Mouse (Mus musculus) liver, embryonic 13.5 days (tissue): ENCODE data around the gene Rbm5. TPM values are rescaled to one million over a fixed set of nuclear protein-coding genes. Genes with fewer than 3 reads are reported as not detected.

Source experiments
- ATAC-seq: fragments of 200-750 bp; cut with Nextera tagmentation; 2 replicates; pipeline ENCODE4 v1.8.0; 2017; ENCODE audit warnings: low read depth, mild to moderate bottlenecking, moderate number of reproducible peaks, moderate library complexity
- DNase-seq: peaks from one replicate; pipeline ENCODE4 v3.0.0; 2022
- H3K27ac ChIP-seq: fragments of 300-500 bp; sonication (generic); 2 replicates; pipeline ENCODE4 v1.5.1; 2015; ENCODE audit warnings: moderate library complexity, mild to moderate bottlenecking, inconsistent platforms
- H3K27me3 ChIP-seq: fragments of 300-500 bp; sonication (generic); 2 replicates; pipeline ENCODE4 v1.6.1; 2015; ENCODE audit warnings: mild to moderate bottlenecking, inconsistent platforms
- H3K36me3 ChIP-seq: fragments of 300-500 bp; sonication (generic); 2 replicates; pipeline ENCODE4 v1.6.1; 2015; ENCODE audit warnings: mild to moderate bottlenecking, inconsistent platforms
- H3K4me1 ChIP-seq: fragments of 300-500 bp; sonication (generic); replicated peaks from 2 replicates; pipeline ENCODE4 v1.6.1; 2015; ENCODE audit warnings: inconsistent platforms
- H3K4me2 ChIP-seq: fragments of 300-500 bp; sonication (generic); 2 replicates; pipeline ENCODE4 v1.6.1; 2015; ENCODE audit warnings: inconsistent platforms, mild to moderate bottlenecking, moderate library complexity
- H3K4me3 ChIP-seq: fragments of 300-500 bp; sonication (generic); replicated peaks from 2 replicates; pipeline ENCODE4 v1.5.1; 2015; ENCODE audit warnings: mild to moderate bottlenecking, inconsistent platforms
- H3K9ac ChIP-seq: fragments of 300-500 bp; sonication (generic); 2 replicates; pipeline ENCODE4 v1.6.1; 2015; ENCODE audit warnings: mild to moderate bottlenecking, inconsistent platforms
- H3K9me3 ChIP-seq: fragments of 300-500 bp; sonication (generic); replicated peaks from 2 replicates; pipeline ENCODE4 v1.6.1; 2016; ENCODE audit warnings: inconsistent platforms
- WGBS: fragments of 180-500 bp; shearing (Covaris S2); methylation state at CpG from one replicate; pipeline ENCODE4 v1.1.7; 2015; ENCODE audit not compliant: insufficient replicate concordance; 5-methylcytosine and 5-hydroxymethylcytosine counted together
- polyA plus RNA-seq: library from polyadenylated mRNA; unstranded; fragments of >200 nt; fragmentation: Nextera tagmentation; extraction: Ambion mirVana; gene quantifications from 2 replicates; pipeline ENCODE4 v1.2.1, GENCODE M21; 2015

Rbm5 gene
- polyA plus RNA-seq, 1 experiment from 2014 or later = 64.7 TPM

DNA sequence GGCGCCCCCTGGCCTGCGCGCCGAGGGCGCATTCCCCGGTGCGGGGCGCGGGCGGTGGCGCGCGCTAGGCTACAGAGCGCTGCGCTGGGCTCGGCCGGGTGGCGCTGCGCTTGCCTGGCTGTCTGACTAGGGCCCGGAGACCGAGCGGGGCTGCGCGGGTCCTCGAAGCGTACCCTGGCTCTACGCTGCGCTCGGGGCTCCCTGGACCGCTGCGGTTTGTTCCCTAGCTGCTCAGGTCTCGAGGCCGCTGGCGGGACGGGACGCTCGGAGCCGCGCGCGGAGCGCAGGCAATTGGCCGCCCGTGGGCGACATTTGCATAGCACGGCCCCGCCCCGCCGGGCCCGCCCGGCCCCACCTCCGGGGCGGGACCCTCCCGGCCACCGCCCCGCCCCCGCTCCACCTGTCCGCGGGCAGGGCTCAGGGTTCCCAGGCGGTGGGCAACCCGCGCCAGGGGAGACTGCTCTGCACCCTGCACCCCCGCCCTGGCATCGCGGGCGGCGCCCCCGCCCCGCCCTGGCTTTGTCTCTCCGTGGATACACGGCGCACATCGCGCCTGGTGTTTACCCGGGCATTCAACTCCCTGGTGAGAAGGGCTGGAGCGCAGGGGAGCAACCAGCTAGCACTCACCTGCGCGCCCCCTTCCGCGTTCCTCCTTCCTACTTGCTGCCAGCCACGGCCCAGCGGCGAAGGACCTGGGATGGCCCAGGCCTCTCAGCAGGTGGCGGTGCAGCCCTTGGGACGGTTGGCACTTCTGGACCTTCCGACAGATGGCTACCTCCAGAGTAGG is 60.9 kb downstream of the Rbm5 start, which contains the start of gene Sema3f:
TSS of gene Sema3f (minus strand) at position 779 of the 787 bp plus-strand sequence.
- Histone ChIP-seq H3K4me2 (peak within 1 kb of the TSS; percentile 87), H3K27ac (no peak within 1 kb of the TSS), H3K4me3 (peak within 1 kb of the TSS; percentile 63), H3K9me3 (no peaks in the 10 kb centered on the region), H3K9ac (peak within 1 kb of the TSS; percentile 61), H3K36me3 (no peaks in the 10 kb centered on the region), H3K27me3 (peaks cover 96% of the 10 kb centered on the region), H3K4me1 (peaks cover 44% of the 10 kb centered on the region)
- DNase-seq = peak; percentile 64
- peak; percentile 86 for ATAC-seq
- 2% methylated on average over 84 of the region's 86 CpGs for WGBS

DNA sequence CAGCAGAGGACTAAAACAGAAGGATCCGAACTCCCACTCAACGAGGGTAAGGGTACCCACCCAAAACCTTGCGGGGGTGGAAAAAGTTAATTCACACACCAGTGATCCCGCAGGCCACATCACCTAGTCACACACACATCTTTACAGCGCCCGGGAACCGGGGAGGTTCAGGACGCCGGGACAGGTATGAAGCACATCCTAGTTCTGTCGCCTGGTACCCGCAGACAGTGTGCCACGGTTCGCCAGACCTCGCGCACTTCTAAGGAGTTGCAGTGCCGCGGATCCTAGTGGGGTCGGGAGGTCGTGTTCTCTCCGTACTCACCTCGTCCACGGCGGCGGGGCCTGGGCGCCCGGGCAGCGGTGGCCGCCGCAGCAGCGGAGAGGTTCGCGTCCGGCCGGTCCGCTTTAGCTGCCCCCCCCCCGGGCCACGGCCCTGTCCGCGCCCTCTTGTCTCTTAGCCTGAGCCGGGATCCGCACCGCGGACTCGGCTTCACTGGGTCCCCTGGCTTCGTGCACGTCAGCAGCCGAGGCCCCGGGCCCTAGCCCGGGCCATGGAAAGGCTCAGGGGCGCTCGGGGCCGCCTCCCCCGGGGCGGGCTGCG is 61.6 kb downstream of the Rbm5 start:
- H3K9me3 ChIP-seq = no peaks in the 10 kb centered on the region
- ATAC-seq = no peak
- no peak overlapping the region for H3K27ac ChIP-seq
- peaks cover 38% of the 10 kb centered on the region for H3K4me1 ChIP-seq
- H3K36me3 ChIP-seq = no peaks in the 10 kb centered on the region
- peak overlapping the region; percentile 61 for H3K9ac ChIP-seq
- H3K4me2 ChIP-seq = peak overlapping the region; percentile 87
- H3K27me3 ChIP-seq = peaks cover 96% of the 10 kb centered on the region
- WGBS = 1% methylated on average over 45 of the region's 55 CpGs
- DNase-seq = no peak
- H3K4me3 ChIP-seq = peak overlapping the region; percentile 63

DNA sequence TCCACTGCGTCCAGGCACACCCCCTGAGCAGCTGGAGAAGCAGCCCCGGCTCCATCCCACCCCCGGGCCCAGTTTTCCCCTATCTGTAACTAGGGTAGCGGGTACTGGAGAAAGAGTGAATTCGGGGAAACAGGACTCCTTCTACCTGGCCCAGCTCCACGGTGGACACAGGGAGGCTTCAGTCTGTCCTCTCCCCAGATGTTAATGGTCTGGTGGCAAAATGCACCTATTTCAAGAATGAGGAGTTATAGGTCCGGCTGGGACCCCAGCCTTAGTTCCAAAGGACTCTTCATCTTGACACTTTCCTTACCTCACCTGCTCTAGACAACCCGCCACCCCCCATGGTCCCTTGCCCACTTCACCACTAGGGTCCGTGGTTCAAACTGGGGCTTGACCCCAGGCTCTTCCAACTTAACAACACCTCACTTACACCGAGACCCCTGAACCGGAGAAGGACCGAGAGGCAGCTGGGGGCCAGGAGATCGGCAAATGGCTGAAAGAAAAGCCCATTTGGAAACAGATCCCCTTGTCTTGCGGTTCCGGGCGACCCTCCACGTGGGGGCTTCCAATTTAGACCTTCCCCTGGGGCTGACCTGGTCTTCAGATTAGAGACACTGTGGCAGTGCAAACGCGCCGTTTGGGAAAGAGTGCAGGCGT is 62.2 kb downstream of the Rbm5 start:
- 7% methylated on average over 21 of the region's 21 CpGs for WGBS
- no peak for DNase-seq
- no peak overlapping the region for H3K27ac ChIP-seq
- peaks cover 33% of the 10 kb centered on the region for H3K4me1 ChIP-seq
- H3K27me3 ChIP-seq = peaks cover 95% of the 10 kb centered on the region
- ATAC-seq = no peak
- peak overlapping the region; percentile 87 for H3K4me2 ChIP-seq
- H3K9ac ChIP-seq = peak overlapping the region; percentile 61
- no peaks in the 10 kb centered on the region for H3K9me3 ChIP-seq
- no peaks in the 10 kb centered on the region for H3K36me3 ChIP-seq
- H3K4me3 ChIP-seq = peak overlapping the region; percentile 63

DNA sequence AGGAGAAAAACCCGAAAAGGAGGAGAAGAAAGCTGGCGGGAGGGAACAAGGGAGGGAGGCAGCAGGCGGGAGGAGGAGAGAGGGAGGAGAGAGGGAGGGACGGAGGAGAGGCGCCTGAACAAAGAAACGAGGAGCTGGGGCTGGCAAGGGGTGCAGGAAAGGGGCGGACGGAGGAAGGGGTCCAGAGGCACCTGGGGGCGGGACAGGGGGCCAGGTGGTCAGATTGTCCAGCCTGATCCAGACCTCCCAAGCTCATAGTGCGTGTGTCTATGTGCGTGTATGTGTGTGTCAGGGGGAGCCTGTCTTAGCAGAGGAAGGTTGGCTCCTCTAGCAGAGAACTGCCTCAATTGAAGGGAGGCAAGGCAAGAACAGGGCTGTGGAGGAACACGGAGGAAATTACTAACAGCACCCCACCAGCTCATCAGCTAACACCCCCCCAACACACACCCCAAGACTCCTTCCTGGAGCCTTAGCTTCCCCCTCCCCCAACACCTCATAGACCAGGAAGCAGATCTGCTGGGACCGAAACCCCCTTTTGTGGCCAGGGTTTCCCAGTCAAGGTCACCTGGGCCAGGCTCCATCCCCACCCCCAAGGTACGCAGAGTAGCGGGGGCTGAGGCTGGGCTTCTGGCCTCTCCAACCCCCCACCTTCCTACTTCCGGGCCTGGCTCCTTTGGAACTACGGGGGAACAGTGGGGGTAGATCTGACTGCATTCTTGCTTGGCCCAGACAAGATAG is 62.9 kb downstream of the Rbm5 start:
- DNase-seq (no peak), ATAC-seq (no peak)
- Histone ChIP-seq H3K9ac (no peak overlapping the region; the same call in 1 of the 2 replicates), H3K4me3 (peak overlapping the region; percentile 63), H3K27me3 (peaks cover 90% of the 10 kb centered on the region), H3K36me3 (no peaks in the 10 kb centered on the region), H3K9me3 (no peaks in the 10 kb centered on the region), H3K27ac (no peak overlapping the region; the same call in 1 of the 2 replicates), H3K4me1 (peaks cover 32% of the 10 kb centered on the region), H3K4me2 (peak overlapping the region; percentile 87)
- WGBS = 5% methylated on average over 17 of the region's 17 CpGs

DNA sequence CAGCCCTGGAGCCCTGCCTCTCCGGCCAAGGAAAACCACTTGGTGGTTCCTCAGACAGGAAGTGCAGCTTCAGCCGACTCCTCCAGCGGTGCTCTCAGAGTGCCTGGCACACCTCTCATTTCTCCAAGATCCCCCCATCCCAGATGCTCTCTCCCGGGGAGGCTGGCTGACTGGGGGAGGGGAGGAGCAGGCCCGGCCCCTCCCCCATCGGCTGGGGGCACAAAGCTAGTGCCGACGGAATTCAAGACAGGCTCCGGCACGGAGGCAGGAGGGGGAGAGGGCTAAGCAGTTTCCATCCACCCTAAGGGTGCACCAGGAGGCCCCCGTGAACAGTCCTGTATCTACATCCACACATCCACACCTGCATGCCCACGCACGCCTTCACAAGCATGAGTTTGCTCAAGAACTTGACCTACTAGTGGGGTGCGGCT is 64.0 kb downstream of the Rbm5 start:
- H3K27me3 ChIP-seq = peaks cover 89% of the 10 kb centered on the region
- no peak for ATAC-seq
- H3K4me1 ChIP-seq = peaks cover 32% of the 10 kb centered on the region

DNA sequence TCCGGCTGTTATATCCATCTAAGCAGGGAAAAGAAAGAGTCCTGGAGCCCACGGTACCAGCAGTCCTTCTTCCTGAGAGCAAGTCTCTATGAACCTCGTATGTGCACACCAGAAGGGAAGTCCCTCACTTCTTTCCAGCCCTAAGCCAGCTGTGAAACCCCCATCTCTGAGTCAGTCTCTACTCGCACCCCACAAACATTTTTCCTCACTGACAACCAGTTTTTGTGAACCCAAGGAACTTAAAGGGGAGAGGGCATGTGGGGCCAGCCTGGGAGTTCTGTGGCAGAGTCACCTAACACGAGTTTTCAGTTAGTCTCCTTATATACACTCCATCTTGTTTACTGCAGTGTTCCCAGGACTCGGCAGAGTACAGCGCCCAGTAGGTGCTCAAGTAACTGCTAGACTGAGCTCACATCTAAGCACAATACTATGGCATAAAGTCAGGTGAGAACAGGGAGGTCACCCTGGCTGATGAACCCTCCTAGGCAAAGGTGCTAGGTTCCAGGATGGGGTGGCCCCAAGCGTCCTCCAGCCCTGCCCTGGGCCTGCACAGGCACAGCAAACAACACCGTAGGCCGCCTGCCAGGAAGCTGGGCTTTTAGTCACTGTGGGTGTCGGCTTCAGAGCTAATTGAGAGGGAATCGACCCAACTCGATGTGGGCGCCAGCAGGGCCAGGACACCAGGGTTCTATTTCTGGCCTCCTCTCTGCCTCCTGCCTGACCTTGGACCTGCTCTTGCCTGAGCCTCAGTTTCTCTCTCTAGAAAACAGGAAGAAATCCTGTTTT is 67.3 kb downstream of the Rbm5 start:
- ATAC-seq (no peak), DNase-seq (no peak)
- Histone ChIP-seq H3K9ac (no peak overlapping the region), H3K27ac (no peak overlapping the region), H3K27me3 (peaks cover 71% of the 10 kb centered on the region), H3K4me1 (peaks cover 24% of the 10 kb centered on the region), H3K4me2 (no peak overlapping the region), H3K4me3 (no peak overlapping the region), H3K9me3 (no peaks in the 10 kb centered on the region), H3K36me3 (no peaks in the 10 kb centered on the region)
- 50% methylated on average over 14 of the region's 14 CpGs for WGBS

More for the DNA sequence above, 64.0 kb downstream of the Rbm5 start:
- H3K9ac ChIP-seq = no peak overlapping the region
- peak overlapping the region; percentile 87 for H3K4me2 ChIP-seq
- WGBS = 5% methylated on average over 14 of the region's 14 CpGs
- H3K9me3 ChIP-seq = no peaks in the 10 kb centered on the region
- no peak for DNase-seq
- H3K4me3 ChIP-seq = 0 out of 2 replicates have a peak overlapping the region, but pooled peaks have one; percentile 12
- H3K27ac ChIP-seq = no peak overlapping the region
- H3K36me3 ChIP-seq = no peaks in the 10 kb centered on the region

DNA sequence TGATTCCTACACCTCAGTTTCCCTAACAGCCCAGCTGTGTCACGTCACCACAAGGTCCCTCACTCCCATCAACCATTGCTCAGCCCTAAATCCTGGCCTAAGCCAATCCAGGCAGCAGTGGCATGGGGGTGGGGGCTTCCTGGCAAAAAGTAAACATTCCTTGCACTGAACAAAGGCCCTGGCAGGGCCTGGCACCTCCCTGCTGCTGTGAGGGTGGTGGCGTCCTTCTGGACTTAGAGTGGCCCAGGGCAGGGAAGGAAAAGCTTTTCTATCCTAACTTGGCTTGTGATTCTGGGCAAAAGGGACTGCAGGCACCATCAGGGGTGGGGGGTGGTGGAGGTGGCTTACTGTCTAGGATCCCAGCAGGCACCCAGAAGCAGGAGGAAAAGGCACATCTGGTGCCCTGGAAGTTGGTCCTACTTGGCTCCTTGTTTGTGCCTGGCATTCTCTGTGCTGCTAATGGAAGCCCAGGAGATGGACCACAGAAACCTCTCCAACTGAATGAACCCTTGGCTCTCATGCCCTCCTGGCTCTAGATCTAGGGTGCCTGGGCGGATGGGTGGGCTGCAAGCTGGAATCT is 68.1 kb downstream of the Rbm5 start:
- H3K9me3 ChIP-seq = no peaks in the 10 kb centered on the region
- no peaks in the 10 kb centered on the region for H3K36me3 ChIP-seq
- no peak overlapping the region for H3K4me2 ChIP-seq
- H3K9ac ChIP-seq = no peak overlapping the region
- 66% methylated on average over 3 of the region's 3 CpGs for WGBS
- no peak overlapping the region for H3K4me3 ChIP-seq
- DNase-seq (no peak), ATAC-seq (no peak)
- H3K27ac ChIP-seq = no peak overlapping the region
- peaks cover 18% of the 10 kb centered on the region for H3K4me1 ChIP-seq
- H3K27me3 ChIP-seq = peaks cover 68% of the 10 kb centered on the region

DNA sequence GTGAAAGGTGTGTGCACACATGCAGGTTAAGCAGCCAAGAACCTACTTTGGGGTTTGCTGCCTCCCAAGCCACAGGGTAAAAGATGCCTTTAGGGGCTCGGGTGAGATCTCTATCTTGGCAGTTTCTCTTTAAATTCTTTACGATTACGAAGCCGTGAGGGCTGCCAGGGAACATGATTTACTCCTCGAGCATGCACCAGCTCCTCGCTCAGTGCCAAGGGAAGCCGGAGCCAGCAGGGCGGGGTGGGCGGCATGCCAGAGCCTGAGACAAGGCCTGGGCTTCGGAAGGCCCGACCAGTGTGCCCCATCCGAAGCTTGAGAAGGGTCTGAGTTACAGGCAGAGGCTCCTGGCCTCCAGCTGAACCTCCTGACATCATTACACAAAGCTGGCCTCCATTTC is 69.2 kb downstream of the Rbm5 start:
- Histone ChIP-seq H3K4me3 (no peak overlapping the region), H3K9me3 (no peaks in the 10 kb centered on the region), H3K9ac (no peak overlapping the region), H3K27ac (no peak overlapping the region), H3K36me3 (no peaks in the 10 kb centered on the region), H3K4me1 (peaks cover 14% of the 10 kb centered on the region), H3K27me3 (peaks cover 62% of the 10 kb centered on the region), H3K4me2 (no peak overlapping the region)
- WGBS = 61% methylated on average over 12 of the region's 12 CpGs
- DNase-seq (no peak), ATAC-seq (no peak)

DNA sequence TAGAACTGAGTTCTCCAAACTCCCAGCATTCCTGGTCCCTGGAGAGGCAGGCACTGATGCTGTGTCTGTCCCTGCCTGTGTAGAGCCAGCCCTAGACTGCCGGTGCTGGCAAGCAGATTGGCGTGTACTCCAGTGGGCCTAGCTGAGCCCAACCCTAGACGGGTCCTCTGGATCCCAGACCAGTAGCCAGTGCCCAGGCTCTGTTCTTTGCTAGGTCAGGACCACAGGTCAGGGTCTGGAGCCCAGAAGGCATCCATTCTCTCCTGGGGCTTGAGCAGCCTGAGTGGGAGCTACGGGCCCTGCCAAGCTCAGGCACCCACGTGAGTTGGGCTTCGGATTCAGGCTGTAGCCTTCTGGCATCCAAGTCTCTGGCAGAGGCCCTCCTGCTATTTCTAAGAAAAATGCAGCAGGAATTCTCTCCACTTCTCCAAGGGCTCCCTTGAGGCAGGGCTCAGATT is 70.7 kb downstream of the Rbm5 start:
- no peak overlapping the region for H3K4me3 ChIP-seq
- H3K27me3 ChIP-seq = peaks cover 56% of the 10 kb centered on the region
- H3K4me2 ChIP-seq = no peak overlapping the region
- ATAC-seq = no peak
- no peaks in the 10 kb centered on the region for H3K36me3 ChIP-seq
- H3K4me1 ChIP-seq = peaks cover 13% of the 10 kb centered on the region
- no peak overlapping the region for H3K27ac ChIP-seq
- 58% methylated on average over 6 of the region's 6 CpGs for WGBS
- no peak for DNase-seq
- H3K9me3 ChIP-seq = no peaks in the 10 kb centered on the region
- no peak overlapping the region for H3K9ac ChIP-seq

DNA sequence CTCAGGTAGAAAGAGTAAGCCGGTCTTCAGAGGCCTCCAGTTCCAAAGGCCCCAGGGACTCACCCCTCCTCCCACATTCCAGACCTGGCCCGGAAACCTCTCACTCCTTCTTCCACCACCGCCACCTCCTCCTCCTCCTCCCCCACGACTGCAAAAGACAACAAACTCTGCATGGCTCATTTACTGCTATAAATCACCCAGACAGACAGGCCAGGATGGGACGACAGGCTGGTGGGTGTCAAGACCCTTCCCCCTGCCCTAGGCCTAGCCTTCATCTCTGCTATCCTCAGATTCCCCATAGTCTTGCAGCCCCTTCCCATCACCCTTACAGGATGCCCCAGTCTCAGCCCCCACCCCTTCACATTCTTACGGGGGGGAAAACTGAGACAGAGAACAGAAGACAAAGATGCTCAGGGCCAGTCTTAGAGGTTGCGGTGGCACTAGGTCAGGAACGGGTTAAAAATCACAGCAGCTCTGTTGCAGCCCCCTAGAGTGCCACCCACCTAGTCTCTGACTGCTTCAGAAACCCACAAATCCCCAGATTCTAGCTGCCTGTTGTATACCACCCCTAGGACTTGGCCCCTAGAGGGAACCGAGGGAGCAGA is 71.3 kb downstream of the Rbm5 start:
- Histone ChIP-seq H3K4me2 (no peak overlapping the region), H3K36me3 (no peaks in the 10 kb centered on the region), H3K27me3 (peaks cover 50% of the 10 kb centered on the region), H3K4me3 (no peak overlapping the region), H3K9me3 (no peaks in the 10 kb centered on the region), H3K9ac (no peak overlapping the region), H3K27ac (no peak overlapping the region), H3K4me1 (peaks cover 17% of the 10 kb centered on the region)
- no peak for ATAC-seq
- DNase-seq = no peak
- 34% methylated on average over 9 of the region's 9 CpGs for WGBS
